Mouse (Mus musculus): ENCODE data around the gene Fryl. TPM values are rescaled to one million over a fixed set of nuclear protein-coding genes. Genes with fewer than 3 reads are reported as not detected.

Gene Fryl
- polyA plus RNA-seq, 1 experiment = 72.1 TPM

DNA sequence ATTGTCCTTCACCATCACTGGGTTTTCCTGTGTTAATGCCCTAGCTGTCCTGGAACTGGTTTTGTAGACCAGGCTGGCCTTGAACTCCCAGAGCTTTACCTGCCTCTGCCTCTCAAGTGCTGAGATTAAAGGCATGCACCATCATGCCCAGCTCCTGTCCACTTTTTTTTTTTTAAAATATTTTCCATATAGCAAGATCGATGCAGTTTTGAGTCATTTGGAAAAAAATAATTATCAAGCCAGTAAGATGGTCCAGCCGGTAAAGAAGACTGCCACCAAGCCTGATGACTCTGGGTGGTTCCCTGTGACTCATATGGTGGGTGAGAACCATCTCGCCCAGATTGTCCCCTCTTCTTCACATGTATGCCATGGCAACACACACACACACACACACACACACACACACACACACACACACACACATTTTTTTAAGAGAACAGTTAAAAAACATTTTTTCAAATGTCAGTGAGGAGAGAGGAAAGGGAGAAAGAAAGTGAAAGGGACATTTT, 29.1 kb upstream of the Fryl start:
- DNase-seq = no peak
- no peak for TF ChIP-seq CTCF (IDR thresholded peaks at IDR 0.05; ENCODE audit: insufficient read depth, low read length)
- TF ChIP-seq POLR2A (IDR thresholded peaks at IDR 0.05; ENCODE audit: borderline replicate concordance, extremely low read depth, low read depth, low read length) = no peak
- Histone ChIP-seq H3K4me1 (ENCODE audit: control insufficient read depth, insufficient read depth, low read length) (no peaks in the 10 kb centered on the region), H3K4me3 (replicated peaks; ENCODE audit: extremely low read depth, low read depth, low read length) (no peak overlapping the region)
- WGBS = 81% methylated on average over 3 of the region's 3 CpGs

DNA sequence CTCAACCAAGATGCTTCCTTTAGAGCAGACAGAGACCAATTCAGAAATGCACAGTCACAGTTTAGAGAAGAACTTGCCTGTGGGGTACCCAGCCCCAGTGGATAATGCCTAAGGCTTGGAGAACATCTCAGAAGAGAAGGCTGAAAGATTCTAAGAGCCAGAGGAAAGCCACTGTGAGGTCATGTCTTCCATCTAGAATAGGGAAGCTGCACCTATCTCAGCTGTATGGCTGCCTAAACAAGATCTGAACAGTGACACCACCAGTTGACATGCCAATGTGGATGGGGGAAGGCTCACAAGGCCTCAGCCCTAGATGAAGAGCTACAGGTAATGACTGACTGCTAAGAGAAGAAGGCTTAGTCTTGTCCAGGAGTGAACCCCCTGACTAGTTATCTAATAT, 27.6 kb upstream of the Fryl start:
- no peak for TF ChIP-seq POLR2A (IDR thresholded peaks at IDR 0.05; ENCODE audit: borderline replicate concordance, extremely low read depth, low read depth, low read length)
- no peak for TF ChIP-seq CTCF (IDR thresholded peaks at IDR 0.05; ENCODE audit: insufficient read depth, low read length)
- DNase-seq = no peak
- H3K4me1 ChIP-seq (ENCODE audit: control insufficient read depth, insufficient read depth, low read length) = peaks cover 5% of the 10 kb centered on the region; the same call in 1 of the 2 replicates
- H3K4me3 ChIP-seq (replicated peaks; ENCODE audit: extremely low read depth, low read depth, low read length) = no peak overlapping the region

DNA sequence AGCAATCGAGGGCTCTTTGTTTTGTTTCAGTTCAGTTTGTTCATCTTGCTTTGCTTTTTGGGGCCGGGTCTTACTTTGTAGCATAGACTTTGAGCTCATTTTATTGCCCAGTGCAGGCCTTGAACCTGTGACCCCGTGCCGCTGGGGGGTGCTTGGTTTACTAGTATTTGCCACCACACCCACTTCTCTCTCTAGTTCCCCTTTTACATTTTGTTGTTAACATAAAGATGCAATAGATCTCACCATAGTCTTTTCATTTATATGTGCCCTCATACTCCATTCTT, 24.1 kb upstream of the Fryl start:
- 62% methylated on average over 4 of the region's 4 CpGs for WGBS
- TF ChIP-seq CTCF (IDR thresholded peaks at IDR 0.05; ENCODE audit: insufficient read depth, low read length) (no peak), POLR2A (IDR thresholded peaks at IDR 0.05; ENCODE audit: borderline replicate concordance, extremely low read depth, low read depth, low read length) (no peak)
- no peak for DNase-seq
- Histone ChIP-seq H3K4me1 (ENCODE audit: control insufficient read depth, insufficient read depth, low read length) (peaks cover 5% of the 10 kb centered on the region; the same call in 1 of the 2 replicates), H3K4me3 (replicated peaks; ENCODE audit: extremely low read depth, low read depth, low read length) (no peak overlapping the region)

DNA sequence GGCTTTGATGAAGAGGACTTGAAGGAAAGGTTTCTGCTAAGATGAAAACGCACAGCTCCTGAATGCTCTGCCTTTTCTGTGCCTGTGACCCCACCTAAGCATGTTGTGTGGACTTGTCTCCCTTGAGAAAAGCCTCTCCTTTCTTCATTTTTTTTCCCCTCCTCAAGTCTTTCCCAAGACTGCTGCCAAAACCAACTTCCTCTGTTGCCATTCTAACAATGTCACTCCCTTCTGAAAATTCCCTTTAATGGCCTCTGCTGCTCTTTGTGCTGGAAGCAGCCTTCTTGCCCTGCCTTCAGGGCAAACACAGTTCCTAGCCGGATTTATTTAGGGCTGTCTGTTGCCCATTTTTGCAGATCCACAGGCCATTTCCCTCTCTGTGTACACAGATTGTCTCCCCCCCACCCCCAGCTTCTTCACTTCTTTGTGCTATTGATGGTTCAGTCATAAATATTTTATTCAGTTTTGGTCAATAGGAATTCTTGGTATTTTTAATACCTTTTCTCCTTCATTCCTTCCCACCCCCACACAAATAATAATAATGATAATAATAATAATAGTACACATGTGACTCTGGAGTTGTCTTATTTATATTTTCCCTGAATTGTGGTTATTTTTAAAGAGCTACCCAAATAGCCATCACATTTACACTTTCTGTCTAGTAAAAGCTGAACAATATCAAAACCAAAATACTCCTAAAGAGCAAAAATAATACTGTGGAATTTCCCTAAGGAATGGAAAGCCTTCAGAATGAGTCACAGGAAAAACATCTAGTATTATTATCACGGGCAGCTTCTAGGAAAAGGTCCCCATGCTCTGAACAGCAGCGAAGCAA, 23.5 kb upstream of the Fryl start:
- TF ChIP-seq POLR2A (IDR thresholded peaks at IDR 0.05; ENCODE audit: borderline replicate concordance, extremely low read depth, low read depth, low read length) = no peak
- TF ChIP-seq CTCF (IDR thresholded peaks at IDR 0.05; ENCODE audit: insufficient read depth, low read length) = no peak
- 34% methylated on average over 4 of the region's 4 CpGs for WGBS
- Histone ChIP-seq H3K4me1 (ENCODE audit: control insufficient read depth, insufficient read depth, low read length) (peaks cover 5% of the 10 kb centered on the region; the same call in 1 of the 2 replicates), H3K4me3 (replicated peaks; ENCODE audit: extremely low read depth, low read depth, low read length) (no peak overlapping the region)
- DNase-seq = no peak

DNA sequence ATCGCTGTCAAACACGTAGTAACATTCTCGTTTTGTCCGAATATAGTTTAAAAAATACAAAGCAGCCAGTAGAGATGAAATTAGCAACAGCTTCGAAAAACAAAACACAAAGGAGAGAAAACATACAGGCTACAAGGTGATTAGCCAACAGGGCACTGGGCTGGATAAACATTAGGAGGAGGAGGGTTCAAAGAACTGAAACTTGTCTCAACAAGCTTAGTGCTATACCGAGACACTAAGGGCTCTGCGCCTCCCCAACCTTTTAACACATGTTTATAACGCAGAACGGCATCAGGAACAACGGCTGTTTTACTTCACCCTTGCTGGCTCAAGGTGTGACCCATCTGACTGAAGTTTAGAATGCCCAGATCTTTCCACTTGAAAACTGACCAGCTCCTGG, 22.8 kb upstream of the Fryl start:
- 54% methylated on average over 10 of the region's 10 CpGs for WGBS
- peaks cover 5% of the 10 kb centered on the region; the same call in 1 of the 2 replicates for H3K4me1 ChIP-seq (ENCODE audit: control insufficient read depth, insufficient read depth, low read length)
- DNase-seq = no peak
- no peak overlapping the region for H3K4me3 ChIP-seq (replicated peaks; ENCODE audit: extremely low read depth, low read depth, low read length)
- TF ChIP-seq CTCF (IDR thresholded peaks at IDR 0.05; ENCODE audit: insufficient read depth, low read length) = no peak
- TF ChIP-seq POLR2A (IDR thresholded peaks at IDR 0.05; ENCODE audit: borderline replicate concordance, extremely low read depth, low read depth, low read length) = no peak

DNA sequence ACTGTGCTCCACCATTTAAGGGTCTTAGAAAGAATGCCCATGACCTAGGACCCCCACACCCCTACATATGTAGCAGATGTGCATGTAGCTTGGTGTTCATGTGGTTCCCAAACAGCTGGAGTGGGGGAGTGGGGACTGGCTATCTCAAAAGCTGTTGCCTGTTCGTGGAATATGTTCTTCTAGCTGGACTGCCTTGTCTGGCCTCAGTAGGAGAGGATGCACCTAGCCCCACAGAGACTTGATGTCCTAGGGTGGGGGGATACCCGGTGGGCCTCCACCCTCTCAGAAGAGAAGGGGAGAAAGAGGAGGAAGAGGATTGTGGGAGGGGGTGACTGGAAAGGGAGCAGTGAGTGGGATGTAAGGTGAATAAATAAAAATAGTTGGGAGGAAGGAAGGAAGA, 18.5 kb upstream of the Fryl start:
- no peak for DNase-seq
- TF ChIP-seq POLR2A (IDR thresholded peaks at IDR 0.05; ENCODE audit: borderline replicate concordance, extremely low read depth, low read depth, low read length) (no peak), CTCF (IDR thresholded peaks at IDR 0.05; ENCODE audit: insufficient read depth, low read length) (no peak)
- WGBS = 78% methylated on average over 2 of the region's 2 CpGs
- Histone ChIP-seq H3K4me1 (ENCODE audit: control insufficient read depth, insufficient read depth, low read length) (peaks cover 5% of the 10 kb centered on the region; the same call in 1 of the 2 replicates), H3K4me3 (replicated peaks; ENCODE audit: extremely low read depth, low read depth, low read length) (no peak overlapping the region)

DNA sequence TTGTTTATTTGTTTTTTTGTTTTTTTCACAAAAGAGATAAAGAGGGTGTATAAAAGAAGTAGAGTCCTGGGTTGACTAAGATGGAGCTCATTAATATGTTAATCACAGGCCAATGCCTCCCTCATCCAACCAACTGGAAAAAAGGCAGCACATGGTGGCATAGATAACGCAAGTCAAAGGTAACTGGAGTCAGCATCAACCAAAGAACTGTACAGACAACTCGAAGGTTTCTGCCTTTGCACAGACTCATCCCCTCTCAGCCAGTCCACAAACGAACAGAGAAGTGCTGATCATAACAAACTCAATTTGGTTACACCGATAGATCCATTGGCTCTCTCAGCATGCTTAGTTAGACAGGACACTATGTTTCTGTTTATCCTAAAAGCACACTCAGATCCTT, 16.8 kb upstream of the Fryl start:
- 82% methylated on average over 4 of the region's 4 CpGs for WGBS
- H3K4me1 ChIP-seq (ENCODE audit: control insufficient read depth, insufficient read depth, low read length) = no peaks in the 10 kb centered on the region
- TF ChIP-seq CTCF (IDR thresholded peaks at IDR 0.05; ENCODE audit: insufficient read depth, low read length) (no peak), POLR2A (IDR thresholded peaks at IDR 0.05; ENCODE audit: borderline replicate concordance, extremely low read depth, low read depth, low read length) (no peak)
- DNase-seq = no peak
- no peak overlapping the region for H3K4me3 ChIP-seq (replicated peaks; ENCODE audit: extremely low read depth, low read depth, low read length)

DNA sequence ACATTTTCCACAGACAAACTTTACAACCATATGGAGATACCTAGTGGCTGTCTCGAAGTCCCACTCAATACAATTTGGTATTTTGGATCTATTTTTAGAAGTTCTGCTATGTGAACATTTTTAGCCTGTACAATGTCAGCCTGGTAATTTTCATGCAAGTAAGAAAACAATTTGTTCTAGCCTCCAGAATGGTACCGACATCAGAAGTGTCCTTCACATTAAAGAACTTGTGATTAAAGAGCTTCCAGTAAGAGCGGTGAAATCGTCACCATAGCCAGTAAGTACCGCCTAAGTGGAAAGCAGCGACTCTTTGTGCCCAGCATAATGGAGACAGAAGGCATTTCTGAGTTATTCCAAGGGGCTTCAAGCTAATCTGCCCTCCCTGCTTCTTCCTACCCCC, 14.2 kb upstream of the Fryl start:
- WGBS = 64% methylated on average over 6 of the region's 6 CpGs

DNA sequence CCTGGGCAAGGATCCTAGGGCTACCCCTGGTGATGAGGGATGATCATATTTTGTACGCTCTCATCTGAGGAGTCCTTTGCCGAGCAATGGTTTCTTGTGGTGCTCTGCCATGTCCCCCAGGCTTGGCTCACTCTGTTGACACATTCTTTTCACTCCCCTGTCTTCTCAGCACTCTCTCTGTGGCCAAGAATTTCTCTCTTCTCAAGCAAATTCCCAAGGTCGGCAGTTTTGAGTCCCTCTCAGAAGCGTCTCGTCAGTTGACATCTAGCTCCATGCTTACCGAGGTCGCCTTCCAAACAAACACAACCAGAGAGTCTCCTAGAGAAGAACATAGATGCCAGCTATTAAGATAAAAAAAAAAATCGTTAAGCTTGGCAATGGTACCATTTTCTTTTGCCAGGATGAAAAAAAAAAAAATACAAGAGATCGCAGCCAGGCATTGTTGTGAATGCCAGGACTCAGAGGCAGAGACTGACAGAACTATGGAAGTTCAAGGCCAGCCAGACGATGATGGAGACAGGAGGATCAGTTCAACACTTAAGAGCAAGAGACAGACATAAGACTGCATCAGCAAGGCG, 12.3 kb upstream of the Fryl start:
- Histone ChIP-seq H3K4me1 (ENCODE audit: control insufficient read depth, insufficient read depth, low read length) (no peaks in the 10 kb centered on the region; the same call in 1 of the 2 replicates), H3K4me3 (replicated peaks; ENCODE audit: extremely low read depth, low read depth, low read length) (no peak overlapping the region)
- WGBS = 56% methylated on average over 11 of the region's 11 CpGs
- no peak for DNase-seq
- no peak for TF ChIP-seq CTCF (IDR thresholded peaks at IDR 0.05; ENCODE audit: insufficient read depth, low read length)
- TF ChIP-seq POLR2A (IDR thresholded peaks at IDR 0.05; ENCODE audit: borderline replicate concordance, extremely low read depth, low read depth, low read length) = no peak

More for the DNA sequence above, 14.2 kb upstream of the Fryl start:
- no peaks in the 10 kb centered on the region for H3K4me1 ChIP-seq (ENCODE audit: control insufficient read depth, insufficient read depth, low read length)
- no peak for TF ChIP-seq POLR2A (IDR thresholded peaks at IDR 0.05; ENCODE audit: borderline replicate concordance, extremely low read depth, low read depth, low read length)
- no peak for TF ChIP-seq CTCF (IDR thresholded peaks at IDR 0.05; ENCODE audit: insufficient read depth, low read length)
- DNase-seq = no peak
- no peak overlapping the region for H3K4me3 ChIP-seq (replicated peaks; ENCODE audit: extremely low read depth, low read depth, low read length)

DNA sequence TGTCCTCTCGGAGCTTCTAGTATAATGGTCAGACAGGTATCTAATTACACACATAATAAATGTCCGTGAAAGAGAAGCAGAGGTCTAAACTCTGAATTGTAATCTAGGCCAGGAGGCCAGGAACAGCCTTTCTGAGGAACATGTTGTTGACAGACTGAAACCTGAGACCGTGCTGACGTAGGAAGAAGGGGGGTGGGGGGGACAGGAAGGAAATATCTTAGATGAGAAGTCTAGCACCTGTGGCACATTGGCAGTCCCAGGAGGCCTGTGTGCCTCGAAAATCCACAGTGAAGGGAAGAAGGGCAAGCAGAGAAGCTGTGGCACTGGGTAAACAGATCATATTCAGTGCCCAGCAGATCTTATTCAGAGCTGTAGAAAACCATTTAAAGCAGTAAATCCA, 9.0 kb upstream of the Fryl start:
- no peak for DNase-seq
- H3K4me3 ChIP-seq (replicated peaks; ENCODE audit: extremely low read depth, low read depth, low read length) = no peak overlapping the region
- WGBS = 27% methylated on average over 5 of the region's 5 CpGs
- TF ChIP-seq CTCF (IDR thresholded peaks at IDR 0.05; ENCODE audit: insufficient read depth, low read length) (no peak), POLR2A (IDR thresholded peaks at IDR 0.05; ENCODE audit: borderline replicate concordance, extremely low read depth, low read depth, low read length) (no peak)
- no peaks in the 10 kb centered on the region; the same call in 1 of the 2 replicates for H3K4me1 ChIP-seq (ENCODE audit: control insufficient read depth, insufficient read depth, low read length)
